Mouse (Mus musculus) brain, embryonic 14.5 days (tissue): ENCODE results near the gene Slc25a33.

Source experiments
- CTCF ChIP-seq: fragments of 200-500 bp; IDR thresholded peaks from 2 replicates; pipeline ENCODE4 v1.5.1; 2012; ENCODE audit warnings: inconsistent platforms, mild to moderate bottlenecking, moderate library complexity, borderline replicate concordance; ENCODE audit not compliant: insufficient read depth, insufficient read length; ENCODE audit errors: extremely low read depth
- POLR2A ChIP-seq: fragments of 200-500 bp; IDR thresholded peaks from 2 replicates; pipeline ENCODE4 v1.6.1; 2012; ENCODE audit warnings: mild to moderate bottlenecking, inconsistent platforms, borderline replicate concordance; ENCODE audit not compliant: poor library complexity, insufficient read depth, insufficient read length, severe bottlenecking; ENCODE audit errors: extremely low read depth

- TF ChIP-seq POLR2A (no peak), CTCF (no peak)
These were observed 43.2 kb downstream of the Slc25a33 start for GRCm38 (mm10) chr4:149730827-149731226.
